Mouse (Mus musculus) central nervous system, embryonic 14 days (tissue): ENCODE measurements around the gene Cylc1. TPM values are rescaled to one million over a fixed set of nuclear protein-coding genes. Genes with fewer than 3 reads are reported as not detected.

ENCODE experiments used
- polyA plus RNA-seq: library from polyadenylated mRNA; depleted of rRNA; stranded (reverse); fragments of >200 nt; gene quantifications from 2 replicates; pipeline ENCODE4 v1.2.3, GENCODE M21; 2012; rRNA removed

Gene Cylc1
- polyA plus RNA-seq = not detected in 2 replicates

GRCm38 (mm10) chrX:111110118-111110517, at the start of gene Cylc1:
Cylc1 (plus strand) TSS chrX:111110418.

GRCm38 (mm10) chrX:111168040-111168439, 57.8 kb downstream of the Cylc1 start, which contains the start of gene Gm10112:
Gm10112 (plus strand) TSS chrX:111168340.

Other genes starting within 250 kb of the Cylc1 start
- not detected in 2 replicates for gene Gm10112, start 57.9 kb downstream of the Cylc1 start, polyA plus RNA-seq